Mouse (Mus musculus) liver, adult (tissue): ENCODE measurements around the gene Olfr508.

Source experiments
- GATA4 ChIP-seq: IDR thresholded peaks from 2 replicates; pipeline ENCODE4 v1.6.1; 2014; ENCODE audit warnings: mild to moderate bottlenecking, low read length; ENCODE audit not compliant: insufficient replicate concordance

Gene Olfr508

GRCm38 (mm10) chr7:108629694-108630093 is at the start of gene Olfr508:
Olfr508 (plus strand) TSS chr7:108629994.
- TF ChIP-seq GATA4, result no peak

- TF ChIP-seq GATA4, result no peak
Measured at GRCm38 (mm10) chr7:108589797-108590196, 40.0 kb upstream of the Olfr508 start.

- TF ChIP-seq GATA4, result no peak
Measured at GRCm38 (mm10) chr7:108610487-108610886, 19.3 kb upstream of the Olfr508 start, which contains the start of gene Olfr506. Olfr506 (plus strand) TSS chr7:108610787.

- no peak for TF ChIP-seq GATA4
Measured at GRCm38 (mm10) chr7:108614110-108614509, 15.7 kb upstream of the Olfr508 start.

GRCm38 (mm10) chr7:108621514-108621913 is 8.3 kb upstream of the Olfr508 start, which contains the start of gene Olfr507:
Olfr507 (plus strand) TSS chr7:108621814.
- no peak for TF ChIP-seq GATA4

GRCm38 (mm10) chr7:108651806-108652205 is 22.0 kb downstream of the Olfr508 start, which contains the start of gene Olfr509:
Olfr509 (minus strand) TSS chr7:108651906.
- no peak for TF ChIP-seq GATA4

- TF ChIP-seq GATA4, result no peak
Measured at GRCm38 (mm10) chr7:108662419-108662818, 32.6 kb downstream of the Olfr508 start.

- TF ChIP-seq GATA4, result no peak
Measured at GRCm38 (mm10) chr7:108666118-108666517, 36.3 kb downstream of the Olfr508 start, which contains the start of gene Olfr510. Olfr510 (plus strand) TSS chr7:108666418.

- TF ChIP-seq GATA4, result no peak
Measured at GRCm38 (mm10) chr7:108671058-108671457, 41.3 kb downstream of the Olfr508 start.

GRCm38 (mm10) chr7:108678886-108679285 is 49.1 kb downstream of the Olfr508 start:
- no peak for TF ChIP-seq GATA4
